Mouse (Mus musculus) left cerebral cortex, adult 2 months (tissue): ENCODE results near the gene Gjb2. TPM values are rescaled to one million over a fixed set of nuclear protein-coding genes. Genes with fewer than 3 reads are reported as not detected.
A peak's percentile ranks its signal among the peaks of the same experiment; 100 is the strongest.
"Not testable (repeated sequence)": the region's sequence is repeated elsewhere in the genome, so short reads cannot be mapped to it uniquely, and the experiment has no call there.

Source experiments
- DNase-seq, 2 experiments: peaks; one replicate each; pipeline ENCODE4 v3.0.0; 2021 to 2022; ENCODE audit warnings: low spot score in 2 of 2, mixed read lengths in 1 of 2; ENCODE audit errors: extremely low spot score in 1 of 2
- H3K27ac ChIP-seq: fragments of 200-600 bp; 2 replicates; pipeline ENCODE4 v1.8.1; 2022
- H3K4me3 ChIP-seq: fragments of 200-600 bp; 2 replicates; pipeline ENCODE4 v1.8.1; 2022
- CTCF ChIP-seq: fragments of 200-600 bp; IDR thresholded peaks from 2 replicates; pipeline ENCODE4 v1.8.1; 2022; ENCODE audit warnings: antibody characterized with exemption, mild to moderate bottlenecking, moderate library complexity
- intact Hi-C: fragments of 180-260 bp; cut with DNase I; formaldehyde crosslinking; loops from one replicate; pipeline ENCODE4 v1.15.1; 2025
- total RNA-seq, 2 experiments: library from RNA; stranded (reverse); gene quantifications; 2 replicates each; pipeline ENCODE4 v1.2.3; 2021

Gjb2 gene
- total RNA-seq, 2 experiments from 2014 or later = 7.7 to 11.8 TPM

- H3K4me3 ChIP-seq, H3K27ac ChIP-seq: not testable (repeated sequence)
- TF ChIP-seq CTCF = peak; percentile 81
- intact Hi-C loops = loop anchor here (5.0 kb wide), 2 partner anchors 93 to 683 kb away; no protein-coding TSS in a partner anchor
- DNase-seq = peak; percentile 62 to 72
Observed at GRCm38 (mm10) chr14:57060052-57060451, 44.5 kb downstream of the Gjb2 start.

- TF ChIP-seq CTCF = no peak
- intact Hi-C loops = no loop called here
Observed at GRCm38 (mm10) chr14:57057563-57058321, 46.8 kb downstream of the Gjb2 start, which contains the start of gene Gja3. Gene Gja3 (minus strand): TSS chr14:57058100.

GRCm38 (mm10) chr14:57057204-57057562, 47.3 kb downstream of the Gjb2 start:
- Histone ChIP-seq H3K4me3 (peak overlapping the region; percentile 39), H3K27ac (no peak overlapping the region)
- no peak for TF ChIP-seq CTCF
- intact Hi-C loops = no loop called here
- no peak for DNase-seq

More at GRCm38 (mm10) chr14:57057563-57058321, 46.8 kb downstream of the Gjb2 start, which contains the start of gene Gja3:
- no peak within 1 kb of the TSS for H3K27ac ChIP-seq
- DNase-seq = peak; percentile 22 to 24
- H3K4me3 ChIP-seq = peak within 1 kb of the TSS; percentile 39

- no peak for DNase-seq
- intact Hi-C loops = no loop called here
- Histone ChIP-seq H3K4me3 (no peak overlapping the region), H3K27ac (no peak overlapping the region)
- no peak for TF ChIP-seq CTCF
Observed at GRCm38 (mm10) chr14:57052713-57053112, 51.8 kb downstream of the Gjb2 start.

Other genes starting within 250 kb of the Gjb2 start
- gene Zmym2, start 218.0 kb downstream of the Gjb2 start, total RNA-seq = 10 to 100 TPM; 91.5 to 93.8 TPM
- under 1 TPM in 1 of 2 experiments, not detected in 1; 0.12 TPM for gene Gja3, start 46.6 kb downstream of the Gjb2 start, total RNA-seq
- gene Gm4491, start 11.2 kb upstream of the Gjb2 start, total RNA-seq = under 1 TPM; 0.68 to 0.81 TPM
- 100 to 1,000 TPM; 110 to 118 TPM for gene Gjb6, start 28.9 kb upstream of the Gjb2 start, total RNA-seq